12 mouse cellular contexts compared by ENCODE assay signal in the genomic region with DNA sequence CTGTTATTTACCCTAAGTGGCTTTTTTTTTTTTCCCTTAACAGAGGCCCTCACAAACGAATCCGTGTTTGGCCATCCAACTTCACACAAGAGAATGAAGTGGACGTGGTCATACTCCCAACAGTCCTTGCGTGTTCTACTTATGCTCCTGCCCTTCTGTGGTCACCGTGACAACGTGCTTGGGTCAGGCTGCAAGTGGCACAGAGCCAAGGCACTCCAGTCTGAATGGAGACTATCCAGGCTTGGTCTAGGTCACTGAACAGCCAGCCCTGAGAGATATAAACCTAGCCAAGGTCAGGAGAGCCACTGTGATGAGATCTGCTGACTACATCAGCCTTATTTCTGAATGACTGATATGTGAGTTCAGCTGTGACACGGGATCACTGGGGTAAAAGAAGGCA. TPM values are rescaled to one million over a fixed set of nuclear protein-coding genes. Genes with fewer than 3 reads are reported as not detected.
A peak's percentile ranks its signal among the peaks of the same experiment; 100 is the strongest.
DNase-seq lines count a peak whose midpoint lies in the region; ATAC-seq and TF ChIP-seq lines count a peak whose summit lies in the region.
"Had no signal": no experiment of that assay in that cellular context is flagged by ENCODE, and none has a peak within 500 bp of the region (broad histone marks: within the 10 kb centered on the region; RNA-seq: fewer than 3 reads in every experiment).

No protein-coding gene starts in this region.

- H3K9ac ChIP-seq in midbrain, postnatal 0 days (replicated peaks; ENCODE audit: low read length, poor library complexity, severe bottlenecking) = no peak overlapping the region
- H3K9ac ChIP-seq in midbrain, embryonic 16.5 days (ENCODE audit: low read depth, low read length) = no peak overlapping the region
- no peak overlapping the region for H3K9ac ChIP-seq in heart, postnatal 0 days (replicated peaks; ENCODE audit: low read depth, low read length)
- no peak overlapping the region for H3K9ac ChIP-seq in stomach, postnatal 0 days (ENCODE audit: low read length)
- H3K9ac ChIP-seq: embryonic facial prominence, embryonic 12.5 days; limb, embryonic 13.5 days; midbrain, embryonic 13.5 days had no signal

- 61% methylated on average over 7 of the region's 7 CpGs for WGBS in midbrain, postnatal 0 days
- WGBS in midbrain, embryonic 16.5 days = 61% methylated on average over 7 of the region's 7 CpGs
- 23% methylated on average over 7 of the region's 7 CpGs for WGBS in heart, postnatal 0 days
- WGBS in stomach, postnatal 0 days = 60% methylated on average over 7 of the region's 7 CpGs

- peak; percentile 45 for DNase-seq in midbrain, postnatal 0 days (ENCODE audit: low spot score)
- peak; percentile 91 to 92 for DNase-seq in adrenal gland, postnatal 36 days
- peak; percentile 89 for DNase-seq in heart, postnatal 0 days (ENCODE audit: low spot score)
- DNase-seq in lung, postnatal 4 days = peak; percentile 57 to 65
- DNase-seq in thymus, adult 18-20 months = no peak
- DNase-seq in stomach, postnatal 0 days (ENCODE audit: low spot score) = no peak
- DNase-seq: thymus, postnatal 25 days had no signal

- H3K27me3 ChIP-seq in midbrain, postnatal 0 days (ENCODE audit: insufficient read depth, low read length) = no peaks in the 10 kb centered on the region
- H3K27me3 ChIP-seq in midbrain, embryonic 16.5 days (ENCODE audit: control insufficient read depth, insufficient read depth, low read depth, low read length) = no peaks in the 10 kb centered on the region
- H3K27me3 ChIP-seq in heart, postnatal 0 days (ENCODE audit: control insufficient read depth, insufficient read depth, low read length) = no peaks in the 10 kb centered on the region
- H3K27me3 ChIP-seq in stomach, postnatal 0 days (ENCODE audit: control insufficient read depth, insufficient read depth, low read length) = no peaks in the 10 kb centered on the region
- H3K27me3 ChIP-seq: midbrain, embryonic 13.5 days had no signal

- H3K4me3 ChIP-seq in midbrain, postnatal 0 days (ENCODE audit: low read depth, low read length) = no peak overlapping the region
- no peak overlapping the region for H3K4me3 ChIP-seq in midbrain, embryonic 16.5 days (ENCODE audit: low read depth, low read length)
- H3K4me3 ChIP-seq in heart, postnatal 0 days (ENCODE audit: low read depth, low read length) = no peak overlapping the region
- no peak overlapping the region for H3K4me3 ChIP-seq in stomach, postnatal 0 days (ENCODE audit: low read depth, low read length)
- H3K4me3 ChIP-seq: embryonic facial prominence, embryonic 12.5 days; limb, embryonic 13.5 days; midbrain, embryonic 13.5 days had no signal

- no peak overlapping the region for H3K27ac ChIP-seq in midbrain, postnatal 0 days (ENCODE audit: low read depth, low read length)
- H3K27ac ChIP-seq in midbrain, embryonic 16.5 days (ENCODE audit: low read length) = no peak overlapping the region
- H3K27ac ChIP-seq in heart, postnatal 0 days (ENCODE audit: low read depth) = peak overlapping the region; percentile 54
- H3K27ac ChIP-seq in stomach, postnatal 0 days (replicated peaks) = no peak overlapping the region
- H3K27ac ChIP-seq: embryonic facial prominence, embryonic 12.5 days; limb, embryonic 13.5 days; midbrain, embryonic 13.5 days had no signal

- TF ChIP-seq EP300 in heart, postnatal 0 days (IDR thresholded peaks at IDR 0.05; ENCODE audit: low read depth) = peak; percentile 46; the same call in 1 of the 2 replicates
- no peak for TF ChIP-seq EP300 in stomach, postnatal 0 days (optimal IDR thresholded peaks at IDR 0.05)

- no peaks in the 10 kb centered on the region for H3K36me3 ChIP-seq in midbrain, postnatal 0 days (ENCODE audit: insufficient read depth, low read length)
- no peaks in the 10 kb centered on the region for H3K36me3 ChIP-seq in midbrain, embryonic 16.5 days (ENCODE audit: control insufficient read depth, insufficient read depth, low read length)
- H3K36me3 ChIP-seq in heart, postnatal 0 days (replicated peaks; ENCODE audit: control insufficient read depth, insufficient read depth, low read length) = no peaks in the 10 kb centered on the region
- H3K36me3 ChIP-seq in stomach, postnatal 0 days (ENCODE audit: control insufficient read depth, insufficient read depth, low read length) = no peaks in the 10 kb centered on the region
- H3K36me3 ChIP-seq: embryonic facial prominence, embryonic 12.5 days; limb, embryonic 13.5 days; midbrain, embryonic 13.5 days had no signal

- no peak overlapping the region for H3K4me2 ChIP-seq in midbrain, postnatal 0 days (ENCODE audit: low read depth, low read length, poor library complexity, severe bottlenecking)
- no peak overlapping the region for H3K4me2 ChIP-seq in midbrain, embryonic 16.5 days (ENCODE audit: low read length)
- H3K4me2 ChIP-seq in heart, postnatal 0 days (ENCODE audit: low read depth, low read length) = no peak overlapping the region
- no peak overlapping the region for H3K4me2 ChIP-seq in stomach, postnatal 0 days (replicated peaks; ENCODE audit: low read depth)
- H3K4me2 ChIP-seq: embryonic facial prominence, embryonic 12.5 days; limb, embryonic 13.5 days; midbrain, embryonic 13.5 days had no signal

- no peaks in the 10 kb centered on the region for H3K9me3 ChIP-seq in midbrain, postnatal 0 days (ENCODE audit: low read length)
- H3K9me3 ChIP-seq in midbrain, embryonic 16.5 days (replicated peaks; ENCODE audit: control insufficient read depth, low read length, poor library complexity, severe bottlenecking) = no peaks in the 10 kb centered on the region
- H3K9me3 ChIP-seq in heart, postnatal 0 days (replicated peaks; ENCODE audit: control insufficient read depth, low read length) = no peaks in the 10 kb centered on the region
- H3K9me3 ChIP-seq in stomach, postnatal 0 days (ENCODE audit: control insufficient read depth, low read length) = no peaks in the 10 kb centered on the region
- H3K9me3 ChIP-seq: embryonic facial prominence, embryonic 12.5 days; limb, embryonic 13.5 days; midbrain, embryonic 13.5 days had no signal

- no peak for TF ChIP-seq CTCF in midbrain, postnatal 0 days (IDR thresholded peaks at IDR 0.05)
- no peak for TF ChIP-seq CTCF in heart, postnatal 0 days (IDR thresholded peaks at IDR 0.05; ENCODE audit: low read depth)
- no peak for TF ChIP-seq CTCF in stomach, postnatal 0 days (IDR thresholded peaks at IDR 0.05; ENCODE audit: low read depth)

- ATAC-seq in midbrain, postnatal 0 days (ENCODE audit: low FRiP score) = no peak
- no peak for ATAC-seq in midbrain, embryonic 16.5 days
- peak; percentile 95 for ATAC-seq in heart, postnatal 0 days (ENCODE audit: insufficient read depth, low read depth)
- ATAC-seq in stomach, postnatal 0 days (ENCODE audit: low FRiP score, low TSS enrichment) = no peak
- ATAC-seq: midbrain, embryonic 13.5 days had no signal

- H3K4me1 ChIP-seq in midbrain, postnatal 0 days (ENCODE audit: insufficient read depth, low read length) = no peaks in the 10 kb centered on the region
- H3K4me1 ChIP-seq in midbrain, embryonic 16.5 days (ENCODE audit: control insufficient read depth, insufficient read depth, low read length) = no peaks in the 10 kb centered on the region
- H3K4me1 ChIP-seq in heart, postnatal 0 days (ENCODE audit: control insufficient read depth, insufficient read depth) = no peaks in the 10 kb centered on the region
- no peaks in the 10 kb centered on the region for H3K4me1 ChIP-seq in stomach, postnatal 0 days (replicated peaks; ENCODE audit: control insufficient read depth, insufficient read depth)

RNA-seq across cellular contexts. Expression of a gene that starts 23.7 kb away (rescaled TPM):
- 0.44 and 0.71 TPM in 2 replicates for total RNA-seq in midbrain, postnatal 0 days (2014; rRNA removed)
- 0.10 and 0.34 TPM in 2 replicates for polyA plus RNA-seq in midbrain, postnatal 0 days (2015; fragmentation: Nextera tagmentation; extraction: Ambion mirVana)
- polyA plus RNA-seq in midbrain, embryonic 16.5 days (2015; fragmentation: Nextera tagmentation; extraction: Ambion mirVana) = not detected in 2 replicates
- total RNA-seq in adrenal gland, postnatal 36 days (2021) = 10 to 100 TPM; 20.7 to 26.7 TPM
- 1.9 and 6.7 TPM in 2 replicates for total RNA-seq in heart, postnatal 0 days (2014; rRNA removed; ENCODE audit: low replicate concordance)
- 0.52 and 0.70 TPM in 2 replicates for polyA plus RNA-seq in heart, postnatal 0 days (2015; fragmentation: Nextera tagmentation; extraction: Ambion mirVana)
- polyA plus RNA-seq in stomach, postnatal 0 days (2015; fragmentation: Nextera tagmentation; extraction: Ambion mirVana) = 0.33 and 0.44 TPM in 2 replicates
- total RNA-seq: MEL had no signal
- polyA plus RNA-seq: midbrain, embryonic 13.5 days had no signal

RNA-seq across cellular contexts. Expression of a gene that starts 47.0 kb away (rescaled TPM):
- 77.6 and 84.2 TPM in 2 replicates for total RNA-seq in midbrain, postnatal 0 days (2014; rRNA removed)
- polyA plus RNA-seq in midbrain, postnatal 0 days (2015; fragmentation: Nextera tagmentation; extraction: Ambion mirVana) = 65.6 and 73.6 TPM in 2 replicates
- 46.1 and 52.7 TPM in 2 replicates for polyA plus RNA-seq in midbrain, embryonic 16.5 days (2015; fragmentation: Nextera tagmentation; extraction: Ambion mirVana)
- total RNA-seq in adrenal gland, postnatal 36 days (2021) = 10 to 100 TPM; 28.2 to 30.5 TPM
- 30.2 and 31.4 TPM in 2 replicates for total RNA-seq in heart, postnatal 0 days (2014; rRNA removed; ENCODE audit: low replicate concordance)
- 32.4 and 32.7 TPM in 2 replicates for polyA plus RNA-seq in heart, postnatal 0 days (2015; fragmentation: Nextera tagmentation; extraction: Ambion mirVana)
- 19.1 and 21.4 TPM in 2 replicates for polyA plus RNA-seq in stomach, postnatal 0 days (2015; fragmentation: Nextera tagmentation; extraction: Ambion mirVana)

Comparison
In these comparisons a context has a peak if more than half of its experiments do, and no peak if none do; other contexts are left out.
1. DNase-seq: peak in midbrain, postnatal 0 days (single experiment), adrenal gland, postnatal 36 days (2 of 2), heart, postnatal 0 days (single experiment) and lung, postnatal 4 days (2 of 2); none in thymus, adult 18-20 months (0 of 2) and stomach, postnatal 0 days (single experiment).